Mouse (Mus musculus) brain, adult 10 weeks (tissue): Measurements from ENCODE around the gene Lbx1. TPM values are rescaled to one million over a fixed set of nuclear protein-coding genes. Genes with fewer than 3 reads are reported as not detected.

Experiments
- polyA plus RNA-seq: library from polyadenylated mRNA; stranded (reverse); fragments of 350-450 nt; fragmentation: Illumina TruSeq; extraction: RNeasy Lipid Tissue Mini Kit (QIAGEN cat#74804); gene quantifications from one replicate; pipeline ENCODE4 v1.2.3, GENCODE M21; 2015; ENCODE audit warnings: low read depth, low replicate concordance

The Lbx1 gene
- not detected for polyA plus RNA-seq

DNA sequence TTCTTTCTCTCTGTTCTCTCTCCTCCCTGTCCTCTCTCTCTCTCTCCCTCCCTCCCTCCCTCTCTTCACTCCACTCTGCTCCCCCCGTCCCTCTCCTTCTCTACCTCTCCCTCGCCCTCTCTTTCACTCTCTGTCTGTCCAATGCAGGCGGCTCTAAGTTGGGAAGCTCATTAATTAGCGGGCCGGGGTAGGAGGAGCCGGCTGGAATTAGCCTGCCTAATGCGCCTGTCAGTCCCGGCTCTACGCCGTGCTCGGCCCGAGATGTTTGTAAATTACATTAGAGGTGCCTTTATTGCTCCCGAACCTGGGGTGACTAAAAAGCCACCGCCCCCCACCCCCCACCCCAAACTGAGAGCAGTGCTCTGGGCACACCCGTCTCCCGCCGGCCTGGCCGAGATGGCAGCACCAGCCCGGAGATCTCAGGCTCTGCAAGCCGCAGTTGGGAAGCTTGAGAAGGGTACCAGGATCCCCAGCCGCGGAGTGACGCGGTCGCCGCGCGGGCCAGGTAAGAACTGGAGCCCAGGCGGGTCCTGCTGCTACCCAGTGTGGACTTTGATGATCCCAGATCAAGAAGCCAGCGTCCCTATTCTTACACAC lies at the start of gene Lbx1:
Gene Lbx1 (minus strand): TSS at position 47 of the 597 bp plus-strand sequence.

Other genes with a start within 250 kb of the Lbx1 start
- 17.9 TPM for gene Sema4g, start 246.7 kb downstream of the Lbx1 start, polyA plus RNA-seq
- gene Twnk, start 230.1 kb downstream of the Lbx1 start, polyA plus RNA-seq, result 8.7 TPM
- gene Mrpl43, start 229.4 kb downstream of the Lbx1 start, polyA plus RNA-seq, result 60.1 TPM
- 29.2 TPM for gene Lzts2, start 221.4 kb downstream of the Lbx1 start, polyA plus RNA-seq
- gene Pdzd7, start 190.1 kb downstream of the Lbx1 start, polyA plus RNA-seq, result 6.5 TPM
- 88.4 TPM for gene Sfxn3, start 188.3 kb downstream of the Lbx1 start, polyA plus RNA-seq
- gene Kazald1, start 160.6 kb downstream of the Lbx1 start, polyA plus RNA-seq, result 10.6 TPM
- gene Tlx1, start 85.1 kb downstream of the Lbx1 start, polyA plus RNA-seq, result not detected
- gene Btrc, start 127.9 kb upstream of the Lbx1 start, polyA plus RNA-seq, result 79.3 TPM